Mouse (Mus musculus): ENCODE results near the gene D8Ertd738e.

The D8Ertd738e gene

GRCm38 (mm10) chr8:84201545-84202245, 47.8 kb downstream of the D8Ertd738e start:
- peak; percentile 72 for DNase-seq

GRCm38 (mm10) chr8:84200652-84201544, 48.6 kb downstream of the D8Ertd738e start:
- peak; percentile 64 for DNase-seq

GRCm38 (mm10) chr8:84200126-84200555, 49.4 kb downstream of the D8Ertd738e start:
- no peak for DNase-seq

- DNase-seq: no peak
Measured at GRCm38 (mm10) chr8:84199348-84200125, 50.0 kb downstream of the D8Ertd738e start.

- DNase-seq: no peak
Measured at GRCm38 (mm10) chr8:84198871-84199270, 50.6 kb downstream of the D8Ertd738e start.

GRCm38 (mm10) chr8:84197922-84198774, 51.4 kb downstream of the D8Ertd738e start:
- peak; percentile 89 for DNase-seq

GRCm38 (mm10) chr8:84197141-84197921, 52.2 kb downstream of the D8Ertd738e start:
- DNase-seq: peak; percentile 58
